Mouse (Mus musculus): ENCODE measurements around the gene Nek9. TPM values are rescaled to one million over a fixed set of nuclear protein-coding genes. Genes with fewer than 3 reads are reported as not detected.
A peak's percentile ranks its signal among the peaks of the same experiment; 100 is the strongest.

The Nek9 gene
- 21.1 and 26.1 TPM in 2 replicates for polyA plus RNA-seq (2016; fragmentation: Nextera tagmentation; extraction: Ambion mirVana)

DNA sequence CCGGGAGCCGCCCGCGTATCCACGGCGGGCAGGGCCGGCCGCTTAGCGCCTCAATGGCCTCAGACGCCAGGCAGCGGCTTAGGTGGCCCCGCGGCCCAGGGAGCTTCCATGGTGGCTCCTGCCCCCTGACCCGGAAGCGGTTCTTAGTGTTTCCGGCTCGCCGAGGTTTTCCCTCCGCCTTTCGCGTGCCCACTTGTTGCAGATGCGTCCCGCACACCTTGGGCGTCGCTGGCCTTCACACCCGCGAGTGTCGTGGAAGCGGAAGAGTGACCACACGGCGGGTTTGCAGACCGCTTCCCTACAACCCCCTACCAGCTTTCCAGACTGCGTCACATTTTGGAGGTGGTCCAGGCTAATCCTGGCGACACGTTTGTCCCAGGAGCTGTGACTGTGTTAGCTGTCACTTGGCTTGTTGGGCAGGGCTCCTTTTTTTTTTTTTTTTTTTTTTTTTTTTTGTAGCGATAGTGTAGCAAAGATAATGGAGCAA lies at the start of gene Nek9:
Nek9 (minus strand) TSS at position 120 of the 487 bp plus-strand sequence.
- Histone ChIP-seq H3K36me3 (peaks cover 24% of the 10 kb centered on the region), H3K4me3 (peak within 1 kb of the TSS; percentile 97), H3K27ac (replicated peaks) (peak within 1 kb of the TSS; percentile 85), H3K4me2 (replicated peaks) (peak within 1 kb of the TSS; percentile 80), H3K4me1 (peaks cover 19% of the 10 kb centered on the region), H3K27me3 (no peaks in the 10 kb centered on the region), H3K9me3 (no peaks in the 10 kb centered on the region), H3K9ac (replicated peaks) (peak within 1 kb of the TSS; percentile 93)
- ATAC-seq (ENCODE audit: low FRiP score, low read depth), result peak; percentile 87
- under 1% methylated on average over 36 of the region's 36 CpGs for WGBS

DNA sequence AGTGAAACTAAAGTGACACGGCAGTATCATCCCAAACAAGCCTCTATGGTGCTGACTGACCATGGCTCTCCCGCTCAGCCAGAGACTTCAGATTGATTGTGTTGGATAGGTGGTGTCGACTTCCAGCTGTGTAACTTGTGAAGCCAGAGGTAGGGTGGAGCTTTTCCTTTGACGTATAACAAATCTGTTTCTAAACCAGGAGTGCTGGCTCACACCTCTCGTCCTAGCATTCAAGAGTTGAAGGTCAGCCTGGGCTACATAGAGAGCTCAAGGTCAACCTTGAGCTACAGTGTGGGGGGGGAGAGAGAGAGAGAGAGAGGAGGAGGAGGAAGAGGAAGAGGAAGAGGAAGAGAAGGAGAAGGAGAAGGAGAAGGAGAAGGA lies 46.8 kb upstream of the Nek9 start:
- 64% methylated on average over 5 of the region's 5 CpGs for WGBS
- H3K4me1 ChIP-seq, result no peaks in the 10 kb centered on the region
- H3K4me3 ChIP-seq, result no peak overlapping the region
- H3K27me3 ChIP-seq, result no peaks in the 10 kb centered on the region
- no peak overlapping the region for H3K9ac ChIP-seq (replicated peaks)
- no peaks in the 10 kb centered on the region for H3K36me3 ChIP-seq
- ATAC-seq (ENCODE audit: low FRiP score, low read depth), result no peak
- no peaks in the 10 kb centered on the region for H3K9me3 ChIP-seq
- H3K27ac ChIP-seq (replicated peaks), result no peak overlapping the region
- no peak overlapping the region for H3K4me2 ChIP-seq (replicated peaks)

DNA sequence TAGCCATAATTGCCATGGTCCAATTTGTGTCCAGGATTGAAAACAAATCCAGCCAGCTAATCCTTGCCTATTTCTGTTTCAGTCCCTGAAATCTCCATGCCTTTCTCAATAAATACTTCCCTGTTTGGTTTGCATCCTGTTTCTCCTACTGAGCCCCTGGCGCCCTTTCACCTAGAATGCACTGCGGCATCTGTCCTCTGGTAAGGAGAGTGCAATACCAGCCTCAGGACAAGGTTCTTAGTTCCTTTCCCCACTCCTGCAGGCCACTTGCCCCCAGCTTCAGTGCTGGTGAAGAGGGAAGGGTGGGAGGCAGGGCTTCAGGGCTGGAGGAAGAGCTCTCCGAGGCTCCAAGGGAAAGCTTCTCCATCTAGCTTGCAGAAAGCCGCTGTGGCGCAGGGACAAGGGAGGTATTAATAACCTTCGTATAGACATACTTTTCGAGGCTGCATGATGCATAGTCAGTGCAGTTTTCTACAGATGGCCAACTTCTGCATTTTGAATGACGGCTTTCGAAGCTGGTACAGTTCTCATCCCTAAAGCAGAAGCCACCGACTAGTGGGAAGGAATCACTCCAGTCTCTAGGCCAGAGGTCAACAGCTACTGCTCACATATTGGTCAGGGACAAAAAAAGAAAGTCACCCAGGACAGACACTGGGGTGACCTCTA lies 46.3 kb upstream of the Nek9 start:
- 80% methylated on average over 10 of the region's 10 CpGs for WGBS
- Histone ChIP-seq H3K27me3 (no peaks in the 10 kb centered on the region; the same call in 1 of the 2 replicates), H3K4me2 (replicated peaks) (no peak overlapping the region), H3K27ac (replicated peaks) (no peak overlapping the region), H3K4me1 (no peaks in the 10 kb centered on the region), H3K36me3 (no peaks in the 10 kb centered on the region), H3K9me3 (no peaks in the 10 kb centered on the region), H3K9ac (replicated peaks) (no peak overlapping the region), H3K4me3 (no peak overlapping the region)
- ATAC-seq (ENCODE audit: low FRiP score, low read depth), result no peak

DNA sequence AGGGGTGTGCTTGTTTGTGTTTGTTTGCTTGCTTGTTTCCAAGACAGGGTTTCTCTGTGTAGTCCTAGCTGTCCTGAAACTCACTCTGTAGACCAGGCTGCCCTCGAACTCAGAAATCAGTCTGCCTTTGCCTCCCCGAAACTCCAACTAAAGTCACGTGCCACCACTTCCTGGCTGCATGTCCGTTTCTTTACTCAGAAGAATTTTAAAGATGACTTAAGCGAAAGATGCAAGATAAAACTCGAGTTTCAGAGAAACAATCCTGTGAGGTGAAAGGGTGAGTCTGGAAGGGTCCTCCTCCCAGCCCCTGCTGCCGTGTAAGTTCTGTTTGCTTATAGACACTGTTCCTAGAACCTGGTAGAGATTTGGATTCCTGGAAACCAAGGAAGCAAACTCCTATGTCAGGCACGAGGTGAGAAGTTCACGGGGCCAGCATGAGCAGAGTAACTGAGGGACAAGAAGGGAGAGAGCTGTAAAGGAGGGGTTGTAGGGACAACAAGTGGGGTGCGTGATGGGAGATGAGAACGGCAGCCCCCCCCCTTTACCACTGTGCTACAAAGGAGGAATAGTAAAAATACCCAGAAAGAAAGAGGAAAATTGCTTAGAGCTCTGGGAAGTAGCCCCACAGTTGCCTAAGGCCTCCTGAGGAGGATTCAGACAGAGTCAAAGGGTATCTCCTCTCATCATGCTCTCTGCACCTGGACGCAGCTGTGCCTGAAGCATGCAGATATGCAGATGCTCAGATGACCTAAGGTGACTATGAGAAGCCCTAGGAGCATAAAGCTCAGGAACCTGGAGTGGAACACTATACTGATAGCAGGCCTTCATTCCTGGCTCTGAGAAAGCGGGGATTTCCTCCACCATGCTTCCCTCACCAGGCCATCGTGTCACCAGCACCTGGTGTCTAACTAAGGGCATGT lies 43.9 kb upstream of the Nek9 start:
- no peak overlapping the region for H3K4me3 ChIP-seq
- H3K4me1 ChIP-seq, result no peaks in the 10 kb centered on the region
- no peak for ATAC-seq (ENCODE audit: low FRiP score, low read depth)
- H3K27ac ChIP-seq (replicated peaks), result no peak overlapping the region
- H3K36me3 ChIP-seq, result no peaks in the 10 kb centered on the region
- H3K4me2 ChIP-seq (replicated peaks), result no peak overlapping the region
- no peak overlapping the region for H3K9ac ChIP-seq (replicated peaks)
- WGBS, result 79% methylated on average over 14 of the region's 14 CpGs
- H3K27me3 ChIP-seq, result no peaks in the 10 kb centered on the region; the same call in 1 of the 2 replicates
- no peaks in the 10 kb centered on the region for H3K9me3 ChIP-seq

DNA sequence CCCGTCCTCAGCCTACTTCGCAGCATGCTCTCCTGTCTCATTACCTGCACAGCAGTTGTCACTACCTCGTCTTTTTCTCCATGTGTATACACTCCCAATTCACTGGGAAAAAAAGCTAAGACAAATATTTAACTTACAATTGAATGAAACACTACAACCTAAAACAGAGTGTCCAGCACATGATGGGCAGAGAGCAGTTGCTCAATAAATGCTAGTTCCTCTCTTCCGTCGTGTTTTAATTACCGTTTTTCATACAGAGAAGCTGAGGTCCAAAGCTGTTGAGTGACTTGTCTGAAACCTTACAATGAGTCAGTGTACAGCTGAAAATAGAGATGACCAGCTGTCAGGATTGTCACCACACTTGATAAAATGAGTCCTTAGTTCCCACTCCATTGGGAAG lies 42.4 kb upstream of the Nek9 start:
- no peaks in the 10 kb centered on the region; the same call in 1 of the 2 replicates for H3K27me3 ChIP-seq
- no peak overlapping the region for H3K4me3 ChIP-seq
- no peaks in the 10 kb centered on the region for H3K4me1 ChIP-seq
- 91% methylated on average over 6 of the region's 6 CpGs for WGBS
- ATAC-seq (ENCODE audit: low FRiP score, low read depth), result no peak
- H3K36me3 ChIP-seq, result no peaks in the 10 kb centered on the region
- H3K9ac ChIP-seq (replicated peaks), result no peak overlapping the region
- H3K27ac ChIP-seq (replicated peaks), result no peak overlapping the region
- H3K4me2 ChIP-seq (replicated peaks), result no peak overlapping the region
- no peaks in the 10 kb centered on the region for H3K9me3 ChIP-seq

DNA sequence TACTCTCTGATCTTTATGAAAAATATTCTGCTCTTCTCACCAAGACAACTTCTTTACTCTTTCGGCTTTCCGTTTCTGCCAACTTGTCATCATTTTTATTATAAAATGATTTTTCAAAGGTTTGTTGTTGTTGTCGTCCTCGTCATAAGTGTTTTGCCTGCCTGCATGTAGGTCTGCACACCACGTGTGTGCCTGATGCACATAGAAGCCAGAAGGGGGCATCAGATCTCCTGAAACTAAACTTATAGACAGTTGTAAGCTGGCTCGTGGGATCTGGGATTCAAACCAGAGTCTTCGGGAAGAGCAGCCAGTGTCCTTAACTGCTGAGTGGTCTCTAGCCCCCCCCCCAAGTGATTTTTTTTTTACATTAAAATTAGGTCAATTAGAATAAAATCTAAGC lies 41.8 kb upstream of the Nek9 start:
- no peaks in the 10 kb centered on the region for H3K4me1 ChIP-seq
- H3K9me3 ChIP-seq, result no peaks in the 10 kb centered on the region
- H3K9ac ChIP-seq (replicated peaks), result no peak overlapping the region
- H3K36me3 ChIP-seq, result no peaks in the 10 kb centered on the region
- no peak overlapping the region for H3K4me3 ChIP-seq
- no peaks in the 10 kb centered on the region; the same call in 1 of the 2 replicates for H3K27me3 ChIP-seq
- no peak overlapping the region for H3K4me2 ChIP-seq (replicated peaks)
- 71% methylated on average over 7 of the region's 7 CpGs for WGBS
- no peak overlapping the region for H3K27ac ChIP-seq (replicated peaks)
- ATAC-seq (ENCODE audit: low FRiP score, low read depth), result no peak

DNA sequence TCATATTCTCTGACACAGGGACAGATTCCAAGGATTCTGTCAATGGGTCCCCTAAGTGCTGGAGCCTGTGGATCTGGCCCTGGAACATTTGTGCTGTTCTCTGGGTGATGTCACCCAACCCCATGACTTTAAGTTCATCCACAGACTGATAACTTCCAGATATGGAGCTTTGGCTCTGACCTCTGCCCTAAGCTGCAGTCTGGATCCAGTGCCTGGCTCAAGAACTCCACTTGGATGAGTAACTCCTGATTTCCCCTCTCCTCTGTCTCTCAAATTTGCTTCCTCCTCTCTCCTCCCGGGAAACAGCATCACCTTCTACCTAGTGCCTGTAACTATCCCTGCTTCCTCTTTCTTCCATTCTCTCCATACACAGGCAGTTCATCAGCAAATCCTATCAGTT lies 41.1 kb upstream of the Nek9 start:
- Histone ChIP-seq H3K27me3 (no peaks in the 10 kb centered on the region; the same call in 1 of the 2 replicates), H3K36me3 (no peaks in the 10 kb centered on the region), H3K4me2 (replicated peaks) (no peak overlapping the region), H3K9ac (replicated peaks) (no peak overlapping the region), H3K9me3 (no peaks in the 10 kb centered on the region), H3K4me1 (no peaks in the 10 kb centered on the region), H3K4me3 (no peak overlapping the region), H3K27ac (replicated peaks) (no peak overlapping the region)
- 79% methylated on average over 1 of the region's 1 CpGs for WGBS
- ATAC-seq (ENCODE audit: low FRiP score, low read depth), result no peak

DNA sequence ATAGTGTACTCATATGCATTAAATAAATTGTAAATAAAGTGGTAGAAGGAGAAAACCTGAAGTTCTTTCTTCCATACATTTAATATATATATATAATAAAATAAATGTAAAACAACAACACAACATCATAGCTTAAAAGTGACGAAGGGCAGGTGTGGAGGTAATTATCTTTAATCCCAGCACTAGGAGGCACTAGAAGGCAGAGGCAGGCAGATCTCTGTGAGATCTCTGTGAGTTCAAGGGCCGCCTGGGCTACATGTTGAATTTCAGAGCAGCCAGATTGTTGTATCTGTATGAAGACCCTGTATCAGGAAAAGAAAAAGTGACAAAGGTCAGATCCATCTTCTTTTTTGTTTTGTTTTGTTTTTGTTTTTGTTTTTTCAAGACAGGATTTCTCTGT lies 39.1 kb upstream of the Nek9 start:
- no peak for ATAC-seq (ENCODE audit: low FRiP score, low read depth)
- Histone ChIP-seq H3K27ac (replicated peaks) (no peak overlapping the region), H3K9me3 (no peaks in the 10 kb centered on the region), H3K4me2 (replicated peaks) (no peak overlapping the region), H3K27me3 (no peaks in the 10 kb centered on the region; the same call in 1 of the 2 replicates), H3K4me3 (no peak overlapping the region), H3K9ac (replicated peaks) (no peak overlapping the region), H3K4me1 (peaks cover 5% of the 10 kb centered on the region), H3K36me3 (no peaks in the 10 kb centered on the region)
- 80% methylated on average over 2 of the region's 2 CpGs for WGBS

DNA sequence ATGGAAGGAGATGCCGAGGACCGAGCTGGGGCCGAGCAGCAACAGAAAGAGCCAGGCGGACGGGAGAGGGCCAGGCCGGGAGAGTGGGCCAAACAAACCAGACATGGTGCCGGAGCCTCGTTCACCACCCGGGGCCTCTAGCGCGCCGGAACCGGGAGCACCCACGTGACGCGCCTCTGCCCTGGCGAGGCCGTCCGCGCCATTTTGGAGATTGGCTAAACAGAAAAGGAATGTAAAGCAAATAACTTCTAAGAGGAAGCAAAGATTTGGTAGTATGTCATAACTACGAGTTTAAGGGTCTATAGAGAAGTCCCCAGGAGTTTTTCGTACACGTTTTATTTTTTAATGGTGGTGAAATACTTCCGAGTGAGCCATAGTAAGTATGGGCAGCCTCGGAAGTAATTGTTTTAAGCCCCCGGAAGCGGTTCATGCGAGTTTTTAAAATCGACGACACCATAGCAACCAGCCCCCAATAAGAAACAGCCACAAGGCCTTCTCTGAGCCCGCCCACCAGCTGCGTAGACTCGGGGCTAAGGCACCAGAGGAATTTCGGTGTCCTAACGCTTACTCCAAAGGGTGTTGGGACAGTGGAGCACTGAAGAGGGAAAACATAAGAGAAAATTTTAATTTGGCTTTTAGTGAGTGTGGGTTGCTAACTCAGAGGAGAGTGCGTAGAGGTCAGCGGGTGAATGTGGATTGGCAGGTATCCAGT lies 35.6 kb upstream of the Nek9 start, which contains the start of gene Tmed10:
Tmed10 (minus strand) TSS at position 287 of the 712 bp plus-strand sequence.
- peaks cover 15% of the 10 kb centered on the region for H3K4me1 ChIP-seq
- no peaks in the 10 kb centered on the region for H3K9me3 ChIP-seq
- ATAC-seq (ENCODE audit: low FRiP score, low read depth), result peak; percentile 94
- WGBS, result under 1% methylated on average over 37 of the region's 37 CpGs
- H3K4me2 ChIP-seq (replicated peaks), result peak within 1 kb of the TSS; percentile 63
- H3K9ac ChIP-seq (replicated peaks), result peak within 1 kb of the TSS; percentile 93
- H3K27ac ChIP-seq (replicated peaks), result peak within 1 kb of the TSS; percentile 70
- H3K36me3 ChIP-seq, result no peaks in the 10 kb centered on the region
- peak within 1 kb of the TSS; percentile 90 for H3K4me3 ChIP-seq
- no peaks in the 10 kb centered on the region for H3K27me3 ChIP-seq

DNA sequence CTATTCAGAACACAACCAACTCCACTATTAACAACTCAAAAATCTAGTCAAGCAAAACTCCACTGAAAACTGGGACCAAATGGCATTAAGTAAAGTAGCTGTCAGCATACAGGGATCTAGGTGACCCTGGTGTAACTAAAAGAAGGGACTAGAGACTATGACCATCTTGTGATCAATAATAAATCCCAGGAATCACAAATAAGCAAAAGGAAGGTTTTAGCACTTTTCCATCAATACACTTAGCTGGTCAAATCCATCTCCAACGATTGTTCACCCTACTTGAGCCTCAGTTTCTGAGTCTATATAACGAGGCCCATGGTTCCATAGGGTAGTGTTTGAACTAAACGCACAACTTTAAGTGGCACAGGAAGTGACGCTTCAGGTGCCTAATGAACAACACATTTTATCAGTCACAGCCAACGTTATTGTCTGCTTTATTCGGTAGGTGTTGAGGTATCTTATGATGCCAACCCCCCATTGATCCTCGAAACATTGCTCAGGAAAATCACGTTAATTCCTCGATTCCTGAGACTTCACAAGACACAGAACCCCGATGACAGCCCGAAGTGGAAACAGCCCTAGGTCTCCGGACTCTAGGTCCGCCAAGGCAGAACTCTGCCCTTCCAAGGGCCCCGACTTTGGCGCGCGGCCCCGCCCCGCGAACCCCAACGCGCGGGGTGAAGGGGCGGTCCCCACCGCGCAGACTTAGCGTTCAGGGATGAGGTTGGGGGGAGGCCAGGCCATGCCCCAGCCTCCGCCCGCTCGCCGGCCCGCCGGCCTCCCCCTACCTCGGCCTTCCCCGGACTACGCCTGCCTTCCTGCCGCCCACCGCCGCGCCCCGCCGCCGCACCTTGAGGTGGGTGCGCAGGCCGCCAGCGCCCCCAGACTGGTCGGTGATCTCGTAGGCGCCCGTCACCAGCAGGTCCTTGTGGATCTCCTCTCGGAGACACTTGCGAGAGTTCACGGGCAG lies 34.7 kb upstream of the Nek9 start:
- Histone ChIP-seq H3K9ac (replicated peaks) (peak overlapping the region; percentile 93), H3K9me3 (no peaks in the 10 kb centered on the region), H3K27ac (replicated peaks) (peak overlapping the region; percentile 70), H3K4me1 (peaks cover 15% of the 10 kb centered on the region), H3K27me3 (no peaks in the 10 kb centered on the region), H3K4me2 (replicated peaks) (peak overlapping the region; percentile 63), H3K4me3 (peak overlapping the region; percentile 90), H3K36me3 (no peaks in the 10 kb centered on the region)
- peak; percentile 64 for ATAC-seq (ENCODE audit: low FRiP score, low read depth)
- 1% methylated on average over 51 of the region's 53 CpGs for WGBS
